Mouse (Mus musculus) heart, embryonic 15.5 days (tissue): ENCODE data around the gene Gm10974. TPM values are rescaled to one million over a fixed set of nuclear protein-coding genes. Genes with fewer than 3 reads are reported as not detected.

Source experiments
- ATAC-seq: fragments of 200-750 bp; cut with Nextera tagmentation; replicated peaks from 2 replicates; pipeline ENCODE4 v1.8.0; 2017; ENCODE audit warnings: low read depth, moderate TSS enrichment; ENCODE audit not compliant: insufficient number of reproducible peaks, insufficient read depth, low FRiP score
- H3K27ac ChIP-seq: fragments of 300-500 bp; sonication (generic); 2 replicates; pipeline ENCODE4 v1.5.1; 2015; ENCODE audit warnings: mild to moderate bottlenecking, inconsistent platforms
- H3K27me3 ChIP-seq: fragments of 300-500 bp; sonication (generic); 2 replicates; pipeline ENCODE4 v1.6.1; 2015; ENCODE audit warnings: inconsistent platforms
- H3K36me3 ChIP-seq: fragments of 300-500 bp; sonication (generic); 2 replicates; pipeline ENCODE4 v1.6.1; 2015; ENCODE audit warnings: mild to moderate bottlenecking, inconsistent platforms
- H3K4me1 ChIP-seq: fragments of 300-500 bp; sonication (generic); replicated peaks from 2 replicates; pipeline ENCODE4 v1.6.1; 2015; ENCODE audit warnings: inconsistent platforms
- H3K4me2 ChIP-seq: fragments of 300-500 bp; sonication (generic); 2 replicates; pipeline ENCODE4 v1.6.1; 2015; ENCODE audit warnings: inconsistent platforms, mild to moderate bottlenecking, moderate library complexity
- H3K4me3 ChIP-seq: fragments of 300-500 bp; sonication (generic); 2 replicates; pipeline ENCODE4 v1.5.1; 2015; ENCODE audit warnings: mild to moderate bottlenecking, inconsistent platforms
- H3K9ac ChIP-seq: fragments of 300-500 bp; sonication (generic); 2 replicates; pipeline ENCODE4 v1.6.1; 2015; ENCODE audit warnings: mild to moderate bottlenecking, inconsistent platforms
- H3K9me3 ChIP-seq: fragments of 300-500 bp; sonication (generic); replicated peaks from 2 replicates; pipeline ENCODE4 v1.6.1; 2016; ENCODE audit warnings: inconsistent platforms
- WGBS: fragments of 180-500 bp; shearing (Covaris S2); methylation state at CpG from one replicate; pipeline ENCODE4 v1.1.7; 2015; ENCODE audit warnings: mixed read lengths; 5-methylcytosine and 5-hydroxymethylcytosine counted together
- polyA plus RNA-seq: library from polyadenylated mRNA; unstranded; fragments of >200 nt; fragmentation: Nextera tagmentation; extraction: Ambion mirVana; gene quantifications from 2 replicates; pipeline ENCODE4 v1.2.1, GENCODE M21; 2015

Gm10974 gene
- polyA plus RNA-seq: not detected in 2 replicates

DNA sequence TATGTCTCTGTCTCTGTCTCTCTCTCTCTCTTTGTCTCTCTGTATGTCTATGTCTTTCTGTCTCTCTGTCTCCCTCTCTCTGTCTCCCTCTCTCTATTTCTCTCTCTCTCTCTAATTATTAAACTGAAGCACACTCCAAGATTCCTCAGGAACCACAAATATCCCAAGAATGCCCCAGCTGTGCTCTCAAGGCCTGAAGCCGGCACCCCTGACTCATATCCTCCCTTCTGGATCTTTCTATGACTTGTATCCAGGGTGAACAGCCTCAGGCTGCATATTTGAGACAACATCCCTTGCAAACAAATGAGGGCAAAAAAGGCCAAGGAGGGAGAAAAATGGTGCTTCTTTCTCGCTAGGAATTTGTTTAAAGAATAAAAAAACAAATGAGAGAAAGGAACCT, at the start of gene Gm10974:
Gene Gm10974 (plus strand): TSS at position 2 of the 400 bp plus-strand sequence.
- H3K36me3 ChIP-seq: no peaks in the 10 kb centered on the region; the same call in 1 of the 2 replicates
- no peak for ATAC-seq
- no peaks in the 10 kb centered on the region for H3K27me3 ChIP-seq
- no peak within 1 kb of the TSS for H3K4me2 ChIP-seq
- peaks cover 6% of the 10 kb centered on the region for H3K4me1 ChIP-seq
- H3K4me3 ChIP-seq: no peak within 1 kb of the TSS
- no peak within 1 kb of the TSS for H3K9ac ChIP-seq
- 43% methylated on average over 2 of the region's 2 CpGs for WGBS
- no peak within 1 kb of the TSS for H3K27ac ChIP-seq
- H3K9me3 ChIP-seq: peaks cover 8% of the 10 kb centered on the region; the same call in 1 of the 2 replicates

DNA sequence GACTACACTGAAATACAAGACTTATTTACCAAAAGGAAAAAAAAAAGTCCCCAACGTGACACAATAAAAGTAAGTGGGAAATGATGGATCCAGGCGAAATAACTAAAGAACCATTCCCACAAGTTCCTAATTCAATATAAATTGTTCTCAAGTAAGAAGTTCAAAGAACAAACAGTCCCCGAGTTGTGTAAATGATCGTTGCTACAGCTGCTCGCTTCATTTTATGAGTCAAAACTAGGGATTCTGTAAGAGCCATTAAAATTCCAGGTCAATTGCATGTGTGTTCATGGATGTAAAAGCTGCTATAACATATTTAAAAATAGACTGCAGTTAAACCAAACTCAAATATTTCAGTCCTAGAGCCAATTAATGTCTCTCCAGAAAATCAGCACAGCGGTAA, 47.6 kb upstream of the Gm10974 start:
- H3K9ac ChIP-seq: no peak overlapping the region
- H3K4me1 ChIP-seq: peaks cover 7% of the 10 kb centered on the region
- WGBS: 84% methylated on average over 6 of the region's 6 CpGs
- H3K9me3 ChIP-seq: no peaks in the 10 kb centered on the region
- no peak overlapping the region for H3K27ac ChIP-seq
- H3K27me3 ChIP-seq: no peaks in the 10 kb centered on the region
- H3K4me3 ChIP-seq: no peak overlapping the region
- H3K4me2 ChIP-seq: no peak overlapping the region
- ATAC-seq: no peak
- H3K36me3 ChIP-seq: peaks cover 9% of the 10 kb centered on the region; the same call in 1 of the 2 replicates

DNA sequence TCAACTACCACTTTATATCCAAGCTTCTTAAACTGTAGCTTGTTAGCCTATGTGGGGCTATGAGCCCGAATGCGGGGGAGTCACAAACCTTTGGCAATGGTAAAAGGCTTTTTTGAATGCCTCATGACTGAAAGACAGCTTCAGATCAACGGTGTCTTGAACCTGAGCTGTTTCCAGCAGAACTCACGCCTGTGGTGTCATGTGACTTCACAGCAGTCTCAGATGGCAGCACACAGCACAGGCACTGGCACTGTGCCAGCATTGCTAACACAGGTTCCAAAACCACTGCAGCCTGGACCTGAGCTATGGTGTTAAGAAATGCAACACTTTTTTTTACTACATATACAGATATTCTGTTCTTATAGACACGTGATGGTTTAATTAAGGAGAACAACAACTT, 44.7 kb upstream of the Gm10974 start:
- Histone ChIP-seq H3K4me3 (no peak overlapping the region), H3K4me1 (peaks cover 14% of the 10 kb centered on the region), H3K9me3 (no peaks in the 10 kb centered on the region), H3K9ac (no peak overlapping the region), H3K36me3 (peaks cover 5% of the 10 kb centered on the region; the same call in 1 of the 2 replicates), H3K27ac (no peak overlapping the region), H3K27me3 (no peaks in the 10 kb centered on the region), H3K4me2 (no peak overlapping the region)
- no peak for ATAC-seq
- 53% methylated on average over 5 of the region's 5 CpGs for WGBS

DNA sequence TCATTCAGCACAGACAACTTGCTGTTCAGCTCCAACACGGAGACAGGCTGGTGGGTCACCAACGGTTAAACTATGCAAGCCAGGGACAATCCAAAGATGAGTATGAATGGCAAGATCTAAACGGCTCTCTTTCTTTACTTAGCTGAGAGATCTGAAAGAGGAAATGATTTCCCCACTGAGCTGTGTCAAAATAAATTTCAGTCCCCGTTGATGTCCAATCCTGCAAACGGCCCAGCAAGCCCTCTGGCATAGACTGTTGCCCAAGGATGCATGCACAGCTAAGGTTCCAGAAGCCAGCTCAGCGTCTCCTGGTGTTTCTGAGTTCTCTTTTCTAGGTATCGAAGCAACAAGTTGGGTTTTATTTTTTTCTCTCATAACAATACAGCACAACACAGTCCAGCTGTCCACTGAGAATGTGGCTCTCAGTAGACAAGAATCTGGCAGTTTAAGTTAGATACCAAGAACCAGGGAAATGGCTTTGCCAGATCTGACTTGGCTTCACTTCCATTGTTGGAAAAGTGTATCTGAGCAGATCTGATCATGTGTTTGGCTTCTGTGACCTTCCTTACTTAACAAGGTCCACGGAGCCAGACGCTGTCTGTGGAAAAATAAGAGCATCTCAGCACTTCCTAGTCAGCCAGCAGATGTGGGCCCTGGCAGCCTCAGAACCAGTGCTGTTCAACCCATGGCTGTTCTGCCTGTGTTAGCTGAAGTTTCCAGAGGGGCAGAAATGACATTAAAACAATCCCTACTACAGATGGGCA, 42.3 kb upstream of the Gm10974 start:
- no peaks in the 10 kb centered on the region for H3K9me3 ChIP-seq
- ATAC-seq: no peak

DNA sequence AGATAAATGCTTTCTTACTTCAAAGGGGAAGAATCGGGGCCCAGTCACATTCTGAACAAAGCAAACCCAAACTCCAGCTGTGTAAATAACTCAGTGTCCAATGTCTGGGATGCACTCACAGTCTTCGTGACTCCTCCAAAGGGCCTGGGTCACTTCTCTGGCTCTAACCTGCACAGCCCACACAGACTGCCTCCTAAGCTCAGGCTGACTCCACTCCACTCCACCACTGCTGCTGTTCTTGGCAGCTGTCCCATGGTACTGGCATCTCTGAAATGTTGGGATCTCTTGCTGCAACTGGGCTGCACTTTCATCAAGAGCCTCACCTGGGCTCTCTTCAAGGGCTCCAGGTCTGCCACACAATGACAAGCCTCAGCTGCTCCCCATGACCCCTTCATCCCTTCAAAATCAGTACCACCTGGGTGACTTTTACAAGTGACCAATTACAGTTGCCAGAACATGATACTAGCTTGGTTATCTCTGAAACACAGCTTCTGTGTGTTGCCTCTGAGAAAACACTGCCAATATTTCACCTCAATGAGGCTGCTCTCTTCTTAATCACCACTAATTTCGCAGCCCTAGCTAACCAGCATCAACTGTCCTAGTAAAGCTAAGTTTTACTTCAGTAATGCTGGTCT, 40.2 kb upstream of the Gm10974 start:
- peaks cover 14% of the 10 kb centered on the region for H3K4me1 ChIP-seq
- no peaks in the 10 kb centered on the region for H3K9me3 ChIP-seq
- WGBS: 49% methylated on average over 3 of the region's 3 CpGs
- H3K27me3 ChIP-seq: no peaks in the 10 kb centered on the region
- H3K27ac ChIP-seq: no peak overlapping the region
- ATAC-seq: no peak
- no peak overlapping the region for H3K9ac ChIP-seq
- H3K4me2 ChIP-seq: no peak overlapping the region
- no peaks in the 10 kb centered on the region for H3K36me3 ChIP-seq
- no peak overlapping the region for H3K4me3 ChIP-seq

More for the DNA sequence above, 42.3 kb upstream of the Gm10974 start:
- Histone ChIP-seq H3K4me3 (no peak overlapping the region), H3K4me1 (peaks cover 14% of the 10 kb centered on the region), H3K9ac (no peak overlapping the region), H3K4me2 (no peak overlapping the region), H3K36me3 (no peaks in the 10 kb centered on the region), H3K27ac (no peak overlapping the region; the same call in 1 of the 2 replicates), H3K27me3 (no peaks in the 10 kb centered on the region)
- 70% methylated on average over 9 of the region's 9 CpGs for WGBS

DNA sequence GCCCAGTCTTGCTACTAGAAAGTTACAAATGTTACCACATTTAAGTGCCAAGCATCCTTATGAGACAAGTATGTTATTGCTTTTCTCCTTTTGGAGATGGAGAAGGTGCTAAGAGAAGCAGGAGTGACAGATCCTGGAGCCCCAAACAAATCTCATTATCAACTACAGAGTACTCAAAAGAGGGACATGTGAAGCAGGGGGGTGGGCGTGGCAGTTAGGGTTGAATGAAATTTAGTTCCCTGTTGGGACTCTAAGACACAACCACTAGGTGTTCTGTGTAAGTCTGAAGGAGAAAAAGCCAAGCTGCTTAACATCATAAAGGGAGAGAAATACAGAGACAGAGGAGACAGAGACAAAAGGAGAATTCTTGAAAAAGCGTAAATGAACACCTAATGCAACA, 38.2 kb upstream of the Gm10974 start:
- ATAC-seq: no peak
- H3K9ac ChIP-seq: no peak overlapping the region
- no peak overlapping the region for H3K27ac ChIP-seq
- 97% methylated on average over 2 of the region's 2 CpGs for WGBS
- no peaks in the 10 kb centered on the region for H3K27me3 ChIP-seq
- no peak overlapping the region for H3K4me3 ChIP-seq
- H3K36me3 ChIP-seq: no peaks in the 10 kb centered on the region
- no peak overlapping the region for H3K4me2 ChIP-seq
- H3K4me1 ChIP-seq: peaks cover 6% of the 10 kb centered on the region
- H3K9me3 ChIP-seq: no peaks in the 10 kb centered on the region

DNA sequence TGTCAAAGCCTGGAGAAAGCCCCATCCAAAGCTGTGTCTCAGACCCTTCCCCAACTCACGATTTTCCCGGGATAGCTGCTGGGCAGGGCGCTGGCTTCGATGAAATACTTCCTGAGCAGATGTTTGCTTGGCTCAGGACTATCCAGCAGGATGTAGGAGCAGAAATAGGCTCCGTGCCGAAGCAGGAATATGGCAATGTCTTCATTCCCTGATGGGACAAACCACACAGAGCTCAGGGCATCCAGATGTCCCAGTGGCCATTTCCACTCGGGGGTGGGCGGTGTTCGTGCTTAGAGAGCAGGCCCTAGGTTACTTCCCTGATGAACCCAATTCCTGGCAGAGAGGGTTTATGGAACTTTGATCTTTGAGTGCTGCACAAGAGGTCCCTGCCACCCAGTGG, 35.1 kb upstream of the Gm10974 start:
- 78% methylated on average over 9 of the region's 9 CpGs for WGBS
- Histone ChIP-seq H3K9ac (no peak overlapping the region), H3K9me3 (no peaks in the 10 kb centered on the region), H3K36me3 (peaks cover 3% of the 10 kb centered on the region; the same call in 1 of the 2 replicates), H3K27ac (no peak overlapping the region), H3K4me1 (peaks cover 3% of the 10 kb centered on the region), H3K27me3 (no peaks in the 10 kb centered on the region), H3K4me2 (no peak overlapping the region), H3K4me3 (no peak overlapping the region)
- ATAC-seq: no peak

DNA sequence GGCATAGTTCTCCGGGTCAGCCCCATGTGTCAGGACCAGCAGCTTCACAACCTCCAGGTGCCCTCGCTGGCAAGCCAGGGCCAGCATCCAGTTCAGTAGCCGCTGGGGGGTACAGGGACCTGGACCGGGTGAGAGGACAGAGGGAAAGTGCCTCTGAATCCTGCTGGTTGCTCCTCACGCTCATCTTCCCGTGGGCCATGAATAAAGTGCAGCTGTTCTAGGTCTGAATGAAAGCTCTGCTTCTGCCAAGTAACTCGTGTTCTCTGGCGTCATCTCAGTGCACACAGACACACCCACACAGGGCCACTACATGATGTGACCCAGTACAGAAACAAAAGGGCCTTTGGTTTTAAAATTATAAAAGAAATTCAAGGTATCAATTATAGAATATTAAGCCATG, 33.4 kb upstream of the Gm10974 start:
- no peak overlapping the region for H3K9ac ChIP-seq
- H3K4me3 ChIP-seq: no peak overlapping the region
- H3K27ac ChIP-seq: no peak overlapping the region
- no peaks in the 10 kb centered on the region for H3K4me1 ChIP-seq
- 83% methylated on average over 8 of the region's 8 CpGs for WGBS
- peaks cover 3% of the 10 kb centered on the region; the same call in 1 of the 2 replicates for H3K36me3 ChIP-seq
- H3K4me2 ChIP-seq: no peak overlapping the region
- no peaks in the 10 kb centered on the region for H3K27me3 ChIP-seq
- no peak for ATAC-seq
- no peaks in the 10 kb centered on the region for H3K9me3 ChIP-seq

DNA sequence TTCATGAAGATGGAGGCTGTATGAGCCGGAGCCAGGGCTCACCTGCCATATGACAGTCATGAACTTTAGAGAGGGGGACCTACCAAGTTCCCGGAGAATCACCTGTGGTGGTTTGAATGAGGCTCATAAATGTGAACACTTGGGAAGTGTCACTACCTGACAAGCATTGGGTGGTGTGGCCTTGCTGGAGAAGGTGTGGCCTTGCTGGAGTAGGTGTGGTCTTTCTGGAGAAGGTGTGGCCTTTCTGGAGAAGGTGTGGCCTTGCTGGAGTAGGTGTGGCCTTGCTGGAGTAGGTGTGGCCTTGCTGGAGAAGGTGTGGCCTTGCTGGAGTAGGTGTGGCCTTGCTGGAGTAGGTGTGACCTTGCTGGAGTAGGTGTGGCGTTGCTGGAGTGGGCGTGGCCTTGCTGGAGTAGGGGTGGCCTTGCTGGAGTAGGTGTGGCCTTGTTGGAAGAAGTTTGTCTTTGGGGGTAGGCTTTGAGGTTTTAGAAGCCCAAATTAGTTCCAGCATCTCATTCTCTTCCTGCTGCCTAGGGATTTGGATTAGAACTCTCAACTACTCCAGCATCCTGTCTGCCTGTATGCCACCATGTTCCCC, 31.7 kb upstream of the Gm10974 start:
- no peaks in the 10 kb centered on the region for H3K9me3 ChIP-seq
- no peaks in the 10 kb centered on the region for H3K27me3 ChIP-seq
- H3K4me1 ChIP-seq: 0 out of 2 replicates have a peak, but pooled peaks cover 2% of the 10 kb centered on the region
- H3K27ac ChIP-seq: no peak overlapping the region
- no peak overlapping the region for H3K4me2 ChIP-seq
- ATAC-seq: no peak
- WGBS: 80% methylated on average over 4 of the region's 4 CpGs
- H3K9ac ChIP-seq: no peak overlapping the region
- H3K4me3 ChIP-seq: no peak overlapping the region
- H3K36me3 ChIP-seq: peaks cover 3% of the 10 kb centered on the region; the same call in 1 of the 2 replicates

DNA sequence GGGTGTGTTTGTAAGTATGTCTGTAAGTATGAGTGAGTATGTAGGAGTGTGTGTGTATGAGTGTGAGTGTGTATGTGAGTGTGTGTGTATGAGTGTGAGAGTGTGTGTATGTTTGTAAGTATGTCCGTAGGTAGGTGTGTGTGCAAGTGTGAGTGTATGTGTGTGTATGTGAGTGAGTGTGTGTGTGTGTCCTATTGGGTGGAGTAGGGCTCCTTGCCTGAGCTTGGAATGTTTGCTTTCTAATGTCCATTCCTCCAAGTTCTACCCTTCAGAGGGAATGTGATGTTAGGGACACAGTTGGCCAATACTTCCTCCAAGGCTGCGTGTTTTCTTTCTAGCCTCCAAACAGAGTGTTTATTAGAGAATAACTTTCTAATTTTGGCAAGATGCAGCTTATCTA, 28.8 kb upstream of the Gm10974 start:
- Histone ChIP-seq H3K27ac (no peak overlapping the region), H3K9me3 (no peaks in the 10 kb centered on the region), H3K4me2 (no peak overlapping the region), H3K4me1 (peaks cover 14% of the 10 kb centered on the region), H3K27me3 (no peaks in the 10 kb centered on the region), H3K4me3 (no peak overlapping the region), H3K9ac (no peak overlapping the region), H3K36me3 (peaks cover 3% of the 10 kb centered on the region; the same call in 1 of the 2 replicates)
- ATAC-seq: no peak
- 83% methylated on average over 2 of the region's 2 CpGs for WGBS

DNA sequence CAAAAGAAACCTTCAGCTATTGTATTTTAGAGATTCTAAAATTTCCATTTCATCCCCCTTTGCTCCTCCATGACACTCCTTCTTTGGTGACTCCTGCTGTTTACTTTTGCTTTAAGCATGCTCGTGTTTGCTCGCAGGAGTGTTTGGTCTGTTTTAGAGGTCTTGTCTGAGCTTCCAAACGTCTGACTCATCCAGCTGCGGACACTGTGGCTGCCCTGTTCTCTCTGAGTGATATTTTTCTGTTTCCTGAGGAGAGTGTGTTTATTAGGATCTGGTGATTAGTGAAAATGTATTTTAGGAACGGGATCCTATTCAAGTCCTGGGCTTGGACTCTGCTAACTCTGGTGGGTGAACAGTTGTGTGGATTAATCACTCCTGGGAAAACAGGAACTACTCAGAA, 26.1 kb upstream of the Gm10974 start:
- Histone ChIP-seq H3K4me3 (no peak overlapping the region), H3K4me2 (no peak overlapping the region), H3K36me3 (no peaks in the 10 kb centered on the region; the same call in 1 of the 2 replicates), H3K9me3 (no peaks in the 10 kb centered on the region), H3K27ac (peak overlapping the region; percentile 38), H3K4me1 (peaks cover 14% of the 10 kb centered on the region), H3K9ac (no peak overlapping the region), H3K27me3 (no peaks in the 10 kb centered on the region)
- 14% methylated on average over 5 of the region's 5 CpGs for WGBS
- no peak for ATAC-seq
